ENCODE assay signal across 9 mouse cellular contexts in the genomic region with DNA sequence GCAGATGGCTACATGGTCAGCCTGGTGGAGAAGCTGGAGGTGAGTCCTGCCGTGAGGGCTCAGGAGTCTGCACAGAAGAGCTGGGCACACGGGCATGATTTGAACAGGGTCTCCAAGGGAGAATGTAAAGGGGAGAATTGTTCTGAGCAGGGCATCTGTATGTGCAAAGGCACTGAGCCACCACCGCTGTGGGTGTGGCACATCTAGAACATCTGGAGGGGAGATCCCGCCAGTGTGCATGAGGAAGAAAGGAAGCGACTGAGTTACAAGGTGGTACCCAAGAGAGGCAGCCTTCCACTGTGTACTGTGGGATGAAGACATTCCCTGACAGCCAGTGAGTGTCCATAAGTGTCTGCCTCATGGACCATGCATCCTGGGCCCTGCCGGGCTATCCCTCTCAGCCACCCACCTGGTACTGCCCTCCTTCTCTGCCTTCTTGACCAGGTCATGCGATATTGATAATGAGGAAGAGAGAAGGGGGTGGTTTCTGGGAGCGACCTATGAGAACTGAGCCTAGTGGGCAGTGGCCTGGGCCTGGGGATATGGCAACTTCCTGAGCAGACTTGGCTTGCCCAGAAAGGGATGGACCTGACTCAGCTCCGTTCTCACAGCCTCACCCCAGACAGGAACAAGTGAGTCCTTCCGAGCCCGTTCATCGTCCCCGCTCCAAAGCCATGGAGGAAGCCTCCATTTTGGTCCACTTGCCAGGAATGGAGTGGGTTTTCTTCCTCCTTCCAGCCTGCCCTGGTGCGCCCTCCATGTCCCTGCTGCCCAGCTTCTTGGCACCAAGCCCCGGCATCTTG.
A peak's percentile ranks its signal among the peaks of the same experiment; 100 is the strongest.
DNase-seq lines count a peak whose midpoint lies in the region; ATAC-seq and TF ChIP-seq lines count a peak whose summit lies in the region.
"Had no signal": no experiment of that assay in that cellular context is flagged by ENCODE, and none has a peak within 500 bp of the region (broad histone marks: within the 10 kb centered on the region; RNA-seq: fewer than 3 reads in every experiment).

No protein-coding gene starts in this region.

- peaks cover 19% of the 10 kb centered on the region for H3K4me1 ChIP-seq in forebrain, embryonic 15.5 days
- no peaks in the 10 kb centered on the region for H3K4me1 ChIP-seq in forebrain, postnatal 0 days (ENCODE audit: insufficient read depth)

- no peaks in the 10 kb centered on the region for H3K36me3 ChIP-seq in forebrain, embryonic 15.5 days
- H3K36me3 ChIP-seq in forebrain, postnatal 0 days (ENCODE audit: insufficient read depth): no peaks in the 10 kb centered on the region
- H3K36me3 ChIP-seq: neural tube, embryonic 13.5 days had no signal

- DNase-seq in forebrain, postnatal 0 days: no peak
- peak; percentile 30 for DNase-seq in lung, postnatal 10 days
- no peak for DNase-seq in lung, postnatal 36 days
- DNase-seq in thymus, postnatal 0 days (ENCODE audit: low spot score): peak; percentile 66
- no peak for DNase-seq in ovary, postnatal 14 days (ENCODE audit: low spot score)
- no peak for DNase-seq in spleen, postnatal 4 days (ENCODE audit: low spot score in 2 of 2)

- TF ChIP-seq CTCF in forebrain, postnatal 0 days (IDR thresholded peaks at IDR 0.05; ENCODE audit: low read depth): no peak

- WGBS in forebrain, embryonic 15.5 days: 76% methylated on average over 15 of the region's 15 CpGs
- WGBS in forebrain, postnatal 0 days: 79% methylated on average over 15 of the region's 15 CpGs

- no peak overlapping the region for H3K4me2 ChIP-seq in forebrain, embryonic 15.5 days (replicated peaks)
- H3K4me2 ChIP-seq in forebrain, postnatal 0 days (ENCODE audit: low read depth): no peak overlapping the region
- H3K4me2 ChIP-seq: neural tube, embryonic 13.5 days had no signal

- H3K9ac ChIP-seq in forebrain, embryonic 15.5 days (replicated peaks): no peak overlapping the region
- H3K9ac ChIP-seq in forebrain, postnatal 0 days: no peak overlapping the region
- H3K9ac ChIP-seq: neural tube, embryonic 13.5 days had no signal

- no peaks in the 10 kb centered on the region for H3K27me3 ChIP-seq in forebrain, embryonic 15.5 days
- peaks cover 4% of the 10 kb centered on the region; the same call in 1 of the 2 replicates for H3K27me3 ChIP-seq in forebrain, postnatal 0 days (ENCODE audit: insufficient read depth, low read length)

- H3K27ac ChIP-seq in forebrain, embryonic 15.5 days (replicated peaks): 0 out of 2 replicates have a peak overlapping the region, but pooled peaks have one; percentile 2
- H3K27ac ChIP-seq in forebrain, postnatal 0 days (ENCODE audit: low read depth, low read length): no peak overlapping the region
- H3K27ac ChIP-seq: neural tube, embryonic 13.5 days had no signal

- no peaks in the 10 kb centered on the region for H3K9me3 ChIP-seq in forebrain, embryonic 15.5 days
- no peaks in the 10 kb centered on the region for H3K9me3 ChIP-seq in forebrain, postnatal 0 days (ENCODE audit: low read length)

- ATAC-seq in forebrain, embryonic 15.5 days (replicated peaks): peak; percentile 23; the same call in 1 of the 2 replicates
- no peak for ATAC-seq in forebrain, postnatal 0 days
- peak; percentile 11 for ATAC-seq in inflammation-experienced regulatory T-cells, adult 6 months

- no peak overlapping the region for H3K4me3 ChIP-seq in forebrain, embryonic 15.5 days
- no peak overlapping the region for H3K4me3 ChIP-seq in forebrain, postnatal 0 days (ENCODE audit: low read depth, low read length)
- H3K4me3 ChIP-seq: neural tube, embryonic 13.5 days had no signal

Comparison
In these comparisons a context has a peak if more than half of its experiments do, and no peak if none do; other contexts are left out.
1. DNase-seq: peak in lung, postnatal 10 days (single experiment) and thymus, postnatal 0 days (single experiment); none in forebrain, postnatal 0 days (single experiment), lung, postnatal 36 days (single experiment), ovary, postnatal 14 days (single experiment) and spleen, postnatal 4 days (0 of 2).